Mouse (Mus musculus) G1E-ER4 (cell line): Measurements from ENCODE around the gene Mrps24. TPM values are rescaled to one million over a fixed set of nuclear protein-coding genes. Genes with fewer than 3 reads are reported as not detected.

Experiments
- GATA1 ChIP-seq: IDR thresholded peaks from one replicate; pipeline ENCODE4 v1.8.0; 2012; ENCODE audit warnings: low read length, inconsistent platforms
- polyA plus RNA-seq: library from polyadenylated mRNA; stranded (reverse); fragments of >175 nt; gene quantifications from 2 replicates; pipeline ENCODE4 v1.2.3, GENCODE M21; 2012

Gene Mrps24
- polyA plus RNA-seq, result 108 and 154 TPM in 2 replicates

- TF ChIP-seq GATA1, result no peak
Measured at GRCm38 (mm10) chr11:5715630-5716105, at the start of gene Mrps24. Mrps24 (minus strand) TSS chr11:5715680.

- no peak for TF ChIP-seq GATA1
Measured at GRCm38 (mm10) chr11:5762633-5762982, 47.1 kb upstream of the Mrps24 start.

- no peak for TF ChIP-seq GATA1
Measured at GRCm38 (mm10) chr11:5761820-5762632, 46.5 kb upstream of the Mrps24 start, which contains the start of gene Urgcp. Urgcp (minus strand) TSS chr11:5762376.

GRCm38 (mm10) chr11:5753755-5754154 lies 38.3 kb upstream of the Mrps24 start:
- no peak for TF ChIP-seq GATA1

GRCm38 (mm10) chr11:5744951-5745350 lies 29.5 kb upstream of the Mrps24 start:
- no peak for TF ChIP-seq GATA1

- TF ChIP-seq GATA1, result no peak
Measured at GRCm38 (mm10) chr11:5742106-5742505, 26.6 kb upstream of the Mrps24 start.

GRCm38 (mm10) chr11:5740965-5741627 lies 25.6 kb upstream of the Mrps24 start:
- TF ChIP-seq GATA1, result no peak

- TF ChIP-seq GATA1, result no peak
Measured at GRCm38 (mm10) chr11:5740599-5740964, 25.1 kb upstream of the Mrps24 start.

GRCm38 (mm10) chr11:5739846-5740245 lies 24.4 kb upstream of the Mrps24 start:
- TF ChIP-seq GATA1, result no peak

- TF ChIP-seq GATA1, result no peak
Measured at GRCm38 (mm10) chr11:5738888-5739632, 23.6 kb upstream of the Mrps24 start.

GRCm38 (mm10) chr11:5737137-5737536 lies 21.7 kb upstream of the Mrps24 start:
- TF ChIP-seq GATA1, result no peak

- TF ChIP-seq GATA1, result no peak
Measured at GRCm38 (mm10) chr11:5734323-5734722, 18.8 kb upstream of the Mrps24 start.

GRCm38 (mm10) chr11:5732401-5732800 lies 16.9 kb upstream of the Mrps24 start:
- TF ChIP-seq GATA1, result no peak

- TF ChIP-seq GATA1, result no peak
Measured at GRCm38 (mm10) chr11:5729582-5729981, 14.1 kb upstream of the Mrps24 start.

GRCm38 (mm10) chr11:5718611-5719354 lies 3.3 kb upstream of the Mrps24 start:
- TF ChIP-seq GATA1, result no peak
